Mouse (Mus musculus): ENCODE data around the gene Igll1. TPM values are rescaled to one million over a fixed set of nuclear protein-coding genes. Genes with fewer than 3 reads are reported as not detected.

The Igll1 gene
- 0.27 and 0.49 TPM in 2 replicates for polyA plus RNA-seq (2015; fragmentation: Nextera tagmentation; extraction: Ambion mirVana)

DNA sequence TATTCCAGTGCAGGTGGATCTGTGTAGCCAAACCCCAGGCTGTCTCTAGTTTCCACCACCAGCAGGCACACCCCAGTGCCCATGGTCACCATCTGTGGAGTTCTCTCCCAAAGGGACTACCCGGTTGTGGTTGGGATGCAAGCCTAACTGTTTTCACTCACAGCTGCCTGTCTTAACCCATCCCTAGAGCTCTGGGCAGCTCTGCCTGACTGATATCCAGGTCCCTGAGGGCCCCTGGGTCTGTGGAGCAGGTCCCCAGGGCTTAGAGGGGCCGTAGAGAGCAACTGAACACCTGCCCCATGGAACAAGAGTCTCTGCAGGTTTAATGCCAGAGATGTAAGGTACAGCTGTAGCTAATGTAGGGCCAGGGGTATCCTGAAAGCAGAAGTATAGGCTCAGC lies at the start of gene Igll1:
TSS of gene Igll1 (minus strand) at position 8 of the 400 bp plus-strand sequence.
- no peak within 1 kb of the TSS for H3K9ac ChIP-seq (ENCODE audit: low read depth, low read length)
- H3K4me1 ChIP-seq (ENCODE audit: control insufficient read depth, insufficient read depth, low read length) = no peaks in the 10 kb centered on the region
- H3K4me2 ChIP-seq (ENCODE audit: low read depth, low read length) = no peak within 1 kb of the TSS
- H3K9me3 ChIP-seq (ENCODE audit: control insufficient read depth, low read length) = no peaks in the 10 kb centered on the region
- no peak for ATAC-seq
- H3K4me3 ChIP-seq (ENCODE audit: low read length) = no peak within 1 kb of the TSS
- WGBS = 72% methylated on average over 2 of the region's 2 CpGs
- no peaks in the 10 kb centered on the region for H3K36me3 ChIP-seq (ENCODE audit: control insufficient read depth, insufficient read depth, low read length)
- no peaks in the 10 kb centered on the region for H3K27me3 ChIP-seq (replicated peaks; ENCODE audit: control insufficient read depth, insufficient read depth, low read length)
- no peak within 1 kb of the TSS for H3K27ac ChIP-seq (ENCODE audit: low read length)

DNA sequence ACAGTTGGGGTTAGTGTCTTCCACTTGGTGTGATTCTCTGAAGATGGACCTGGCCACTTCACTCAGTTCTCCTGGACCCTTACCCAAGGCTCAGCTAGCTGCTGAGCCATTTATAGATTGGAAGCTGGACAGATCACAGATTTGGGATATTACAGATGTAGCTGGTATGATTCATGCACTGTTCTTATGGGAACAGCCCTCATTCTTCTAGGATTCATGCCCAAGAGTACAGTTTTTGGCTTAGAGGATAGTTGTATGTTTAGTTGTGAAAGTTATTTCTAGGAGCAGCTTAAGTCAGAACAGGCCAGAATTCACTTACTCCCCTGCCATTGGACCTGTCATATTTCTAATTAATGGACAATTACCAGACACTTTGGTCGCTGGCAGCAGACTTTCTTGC lies 49.7 kb upstream of the Igll1 start:
- H3K4me2 ChIP-seq (ENCODE audit: low read depth, low read length) = no peak overlapping the region
- ATAC-seq = no peak
- no peak overlapping the region for H3K27ac ChIP-seq (ENCODE audit: low read length)

DNA sequence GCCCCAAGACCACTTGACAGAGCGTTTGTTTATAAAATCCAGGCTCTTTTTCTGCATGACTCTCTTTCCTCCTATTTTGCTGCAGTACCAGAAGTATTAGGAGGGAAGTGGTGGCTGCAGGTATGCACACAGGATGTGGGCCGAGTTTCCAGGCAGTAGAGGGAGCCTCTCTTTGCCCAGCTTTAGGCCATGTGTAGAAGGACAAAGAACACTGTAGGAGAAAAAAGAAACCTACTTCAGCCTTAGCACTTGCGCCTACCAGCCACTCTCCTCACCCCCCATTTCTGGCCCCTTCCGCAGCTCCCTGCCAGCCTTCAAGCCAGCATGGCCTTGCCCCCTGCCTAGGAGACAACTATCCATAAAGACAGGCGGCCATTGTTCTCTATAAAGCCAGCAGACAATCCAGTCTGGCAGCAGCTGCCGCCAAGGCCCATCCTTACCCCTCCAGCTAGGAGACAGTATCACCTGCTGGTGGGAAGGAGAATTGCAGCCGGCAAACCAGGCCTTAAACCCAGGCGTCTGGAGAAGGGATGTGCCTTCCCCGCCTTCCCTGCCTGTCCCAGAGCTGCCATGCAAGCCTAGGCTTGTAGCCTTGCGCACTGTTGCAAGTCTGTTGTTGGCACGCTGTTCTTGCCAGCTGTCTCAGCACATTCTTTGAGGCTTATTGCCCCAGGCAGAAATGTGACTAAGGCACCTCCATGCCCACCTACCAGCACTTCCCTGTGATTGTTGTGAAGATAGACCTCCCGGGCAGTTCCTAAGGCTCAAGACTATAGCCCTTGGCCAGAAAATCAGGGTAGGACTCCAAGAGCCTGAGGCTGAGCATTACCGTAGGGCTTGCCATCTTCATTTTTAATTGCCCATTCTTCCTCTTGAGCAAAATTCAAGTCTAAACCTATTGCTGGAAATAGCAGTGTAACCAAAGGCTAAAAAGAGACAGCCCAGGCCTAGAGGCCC lies 48.1 kb upstream of the Igll1 start:
- 47% methylated on average over 13 of the region's 13 CpGs for WGBS
- H3K9ac ChIP-seq (ENCODE audit: low read depth, low read length) = no peak overlapping the region
- H3K4me3 ChIP-seq (ENCODE audit: low read length) = no peak overlapping the region

More for the DNA sequence above, 49.7 kb upstream of the Igll1 start:
- Histone ChIP-seq H3K27me3 (replicated peaks; ENCODE audit: control insufficient read depth, insufficient read depth, low read length) (no peaks in the 10 kb centered on the region), H3K4me3 (ENCODE audit: low read length) (no peak overlapping the region), H3K9ac (ENCODE audit: low read depth, low read length) (no peak overlapping the region), H3K4me1 (ENCODE audit: control insufficient read depth, insufficient read depth, low read length) (no peaks in the 10 kb centered on the region), H3K9me3 (ENCODE audit: control insufficient read depth, low read length) (no peaks in the 10 kb centered on the region), H3K36me3 (ENCODE audit: control insufficient read depth, insufficient read depth, low read length) (peaks cover 12% of the 10 kb centered on the region)
- 67% methylated on average over 1 of the region's 1 CpGs for WGBS

DNA sequence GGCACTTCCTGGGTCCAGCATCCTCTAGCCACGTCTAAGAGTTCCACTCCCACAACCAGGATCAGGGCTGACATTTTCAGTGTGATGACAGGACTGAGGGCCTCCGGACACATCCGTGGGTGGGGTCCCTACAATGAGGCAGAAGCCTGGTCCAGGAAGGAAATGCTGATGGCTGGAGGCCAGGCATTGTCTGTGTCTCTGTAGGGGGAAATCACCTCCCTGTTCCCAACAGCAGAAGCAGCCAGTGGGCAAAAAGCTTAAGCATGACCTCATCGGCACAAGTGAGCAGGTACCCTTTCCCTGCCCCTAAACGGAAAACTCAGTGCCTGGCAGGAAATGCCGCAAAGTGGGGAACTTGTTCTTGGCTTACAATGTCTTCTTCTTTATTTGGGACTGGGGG lies 44.0 kb upstream of the Igll1 start:
- peak overlapping the region; percentile 36; the same call in 1 of the 2 replicates for H3K27ac ChIP-seq (ENCODE audit: low read length)
- no peak overlapping the region for H3K4me3 ChIP-seq (ENCODE audit: low read length)
- H3K27me3 ChIP-seq (replicated peaks; ENCODE audit: control insufficient read depth, insufficient read depth, low read length) = no peaks in the 10 kb centered on the region
- peaks cover 8% of the 10 kb centered on the region; the same call in 1 of the 2 replicates for H3K36me3 ChIP-seq (ENCODE audit: control insufficient read depth, insufficient read depth, low read length)
- WGBS = 72% methylated on average over 6 of the region's 6 CpGs
- H3K4me2 ChIP-seq (ENCODE audit: low read depth, low read length) = no peak overlapping the region
- no peaks in the 10 kb centered on the region for H3K9me3 ChIP-seq (ENCODE audit: control insufficient read depth, low read length)
- ATAC-seq = no peak
- no peak overlapping the region for H3K9ac ChIP-seq (ENCODE audit: low read depth, low read length)
- H3K4me1 ChIP-seq (ENCODE audit: control insufficient read depth, insufficient read depth, low read length) = peaks cover 4% of the 10 kb centered on the region; the same call in 1 of the 2 replicates

More for the DNA sequence above, 48.1 kb upstream of the Igll1 start:
- Histone ChIP-seq H3K27me3 (replicated peaks; ENCODE audit: control insufficient read depth, insufficient read depth, low read length) (no peaks in the 10 kb centered on the region), H3K9me3 (ENCODE audit: control insufficient read depth, low read length) (no peaks in the 10 kb centered on the region), H3K27ac (ENCODE audit: low read length) (no peak overlapping the region), H3K36me3 (ENCODE audit: control insufficient read depth, insufficient read depth, low read length) (peaks cover 11% of the 10 kb centered on the region; the same call in 1 of the 2 replicates), H3K4me2 (ENCODE audit: low read depth, low read length) (no peak overlapping the region), H3K4me1 (ENCODE audit: control insufficient read depth, insufficient read depth, low read length) (no peaks in the 10 kb centered on the region)
- ATAC-seq = peak; percentile 92

DNA sequence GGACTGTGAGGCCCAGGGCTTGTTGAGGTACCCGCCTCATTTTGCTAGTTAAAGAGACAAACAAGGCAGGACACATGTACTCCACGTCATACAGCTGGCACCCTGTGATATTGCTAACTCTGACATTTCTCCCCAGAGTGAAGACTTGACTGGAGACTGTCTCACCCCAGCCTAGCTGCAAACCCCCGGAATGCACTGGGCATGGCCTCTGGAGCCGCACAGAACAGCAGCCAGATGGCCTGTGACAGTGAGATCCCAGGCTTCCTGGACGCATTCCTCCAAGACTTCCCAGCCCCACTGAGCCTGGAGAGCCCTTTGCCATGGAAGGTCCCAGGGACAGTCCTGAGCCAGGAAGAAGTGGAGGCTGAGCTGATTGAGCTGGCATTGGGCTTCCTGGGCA lies 39.4 kb upstream of the Igll1 start:
- H3K27ac ChIP-seq (ENCODE audit: low read length) = no peak overlapping the region
- WGBS = 79% methylated on average over 5 of the region's 5 CpGs
- peaks cover 10% of the 10 kb centered on the region for H3K4me1 ChIP-seq (ENCODE audit: control insufficient read depth, insufficient read depth, low read length)
- no peak overlapping the region for H3K9ac ChIP-seq (ENCODE audit: low read depth, low read length)
- 0 out of 2 replicates have a peak, but pooled peaks cover 2% of the 10 kb centered on the region for H3K36me3 ChIP-seq (ENCODE audit: control insufficient read depth, insufficient read depth, low read length)
- H3K4me3 ChIP-seq (ENCODE audit: low read length) = no peak overlapping the region
- H3K9me3 ChIP-seq (ENCODE audit: control insufficient read depth, low read length) = no peaks in the 10 kb centered on the region
- no peak for ATAC-seq
- no peak overlapping the region for H3K4me2 ChIP-seq (ENCODE audit: low read depth, low read length)
- H3K27me3 ChIP-seq (replicated peaks; ENCODE audit: control insufficient read depth, insufficient read depth, low read length) = no peaks in the 10 kb centered on the region

DNA sequence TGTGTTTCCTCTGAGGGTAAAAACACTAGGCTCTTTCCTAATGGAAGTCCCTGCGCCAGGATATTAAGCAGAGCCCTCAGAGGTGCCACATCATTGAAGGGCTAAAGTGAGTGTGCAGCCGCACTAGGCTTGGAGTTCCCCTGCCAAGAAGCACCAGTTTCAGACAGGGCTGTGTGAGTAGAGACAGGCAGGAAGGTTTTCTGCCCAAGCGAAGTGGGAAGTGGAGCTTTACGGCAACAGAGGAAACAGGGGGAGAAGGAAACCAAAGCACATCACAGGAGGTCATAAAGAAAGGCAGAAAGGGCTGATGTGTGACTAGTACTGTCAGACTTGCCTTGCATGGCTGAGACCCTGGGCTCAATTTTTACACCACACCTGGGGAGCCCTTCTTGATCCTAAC lies 38.5 kb upstream of the Igll1 start:
- no peak for ATAC-seq
- Histone ChIP-seq H3K4me1 (ENCODE audit: control insufficient read depth, insufficient read depth, low read length) (peaks cover 16% of the 10 kb centered on the region), H3K9me3 (ENCODE audit: control insufficient read depth, low read length) (no peaks in the 10 kb centered on the region), H3K4me3 (ENCODE audit: low read length) (no peak overlapping the region), H3K27ac (ENCODE audit: low read length) (no peak overlapping the region), H3K4me2 (ENCODE audit: low read depth, low read length) (no peak overlapping the region), H3K27me3 (replicated peaks; ENCODE audit: control insufficient read depth, insufficient read depth, low read length) (no peaks in the 10 kb centered on the region), H3K9ac (ENCODE audit: low read depth, low read length) (no peak overlapping the region), H3K36me3 (ENCODE audit: control insufficient read depth, insufficient read depth, low read length) (0 out of 2 replicates have a peak, but pooled peaks cover 2% of the 10 kb centered on the region)
- WGBS = 76% methylated on average over 4 of the region's 4 CpGs

DNA sequence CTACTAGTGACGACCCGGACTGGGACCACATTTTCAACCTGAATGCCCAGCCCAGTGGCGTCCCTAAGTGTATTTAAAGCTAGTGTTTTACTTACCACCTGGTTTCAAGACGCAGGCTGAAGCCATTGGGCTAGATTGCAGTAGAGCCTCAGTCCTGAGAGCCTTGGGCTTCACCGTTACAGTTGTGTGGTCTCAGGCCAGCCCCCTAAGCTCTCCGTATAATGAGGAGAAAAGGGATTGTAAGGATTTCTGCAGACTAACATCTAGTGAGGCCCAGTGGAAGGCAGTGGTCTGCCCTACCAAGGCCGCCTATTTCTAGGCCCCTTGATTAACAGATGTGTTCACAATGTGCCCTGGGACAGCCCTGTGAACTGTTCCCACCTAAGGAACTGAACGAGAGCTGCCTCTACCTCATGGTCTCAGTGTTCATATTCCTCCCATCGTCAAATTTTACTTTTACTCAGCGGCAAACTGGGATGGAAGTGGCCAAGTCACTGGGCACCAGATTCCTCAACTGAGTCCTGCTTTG lies 33.3 kb upstream of the Igll1 start:
- no peak; the same call in 1 of the 2 replicates for ATAC-seq
- Histone ChIP-seq H3K4me3 (ENCODE audit: low read length) (peak overlapping the region; percentile 60), H3K9ac (ENCODE audit: low read depth, low read length) (peak overlapping the region; percentile 75), H3K9me3 (ENCODE audit: control insufficient read depth, low read length) (no peaks in the 10 kb centered on the region), H3K4me2 (ENCODE audit: low read depth, low read length) (peak overlapping the region; percentile 82), H3K36me3 (ENCODE audit: control insufficient read depth, insufficient read depth, low read length) (peaks cover 5% of the 10 kb centered on the region; the same call in 1 of the 2 replicates), H3K27ac (ENCODE audit: low read length) (peak overlapping the region; percentile 12; the same call in 1 of the 2 replicates), H3K27me3 (replicated peaks; ENCODE audit: control insufficient read depth, insufficient read depth, low read length) (no peaks in the 10 kb centered on the region), H3K4me1 (ENCODE audit: control insufficient read depth, insufficient read depth, low read length) (peaks cover 15% of the 10 kb centered on the region)
- 24% methylated on average over 10 of the region's 10 CpGs for WGBS

DNA sequence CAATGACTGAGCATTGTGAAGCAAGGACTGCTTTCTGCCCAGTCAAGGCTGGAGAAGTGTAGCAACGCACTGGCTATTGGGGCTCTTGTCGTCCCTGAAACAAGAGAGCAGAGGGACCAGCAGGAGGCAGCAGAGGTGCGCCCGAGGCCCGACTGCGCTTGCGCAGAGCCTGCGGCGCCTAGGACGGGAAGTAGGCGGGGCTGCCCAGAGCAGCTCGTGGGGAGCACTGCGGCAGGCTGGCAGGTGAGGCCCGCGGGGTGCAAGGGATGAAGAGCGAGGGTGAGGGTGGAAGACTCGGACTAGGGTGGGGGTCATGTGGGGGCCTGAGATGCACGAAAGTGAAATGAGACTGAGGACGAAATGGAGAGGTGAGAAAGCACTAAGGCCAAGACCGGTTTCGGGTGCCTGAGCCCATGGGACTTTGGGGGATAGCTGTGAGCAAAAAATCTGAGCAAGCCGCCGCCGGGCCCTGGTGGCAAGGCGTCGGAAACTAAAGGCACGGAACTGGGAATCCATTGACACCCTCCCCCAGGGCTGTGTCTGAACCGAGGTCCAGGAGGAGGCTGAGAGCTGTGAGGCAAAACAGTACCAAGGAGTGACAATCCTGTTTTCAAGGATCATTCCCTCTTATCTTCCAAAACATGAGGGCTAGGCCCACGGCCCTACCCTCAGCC lies 32.7 kb upstream of the Igll1 start, which contains the start of gene Ppm1f:
TSS of gene Ppm1f (plus strand) at position 88 of the 674 bp plus-strand sequence.
- peak within 1 kb of the TSS; percentile 60 for H3K4me3 ChIP-seq (ENCODE audit: low read length)
- H3K36me3 ChIP-seq (ENCODE audit: control insufficient read depth, insufficient read depth, low read length) = peaks cover 6% of the 10 kb centered on the region; the same call in 1 of the 2 replicates
- no peaks in the 10 kb centered on the region for H3K9me3 ChIP-seq (ENCODE audit: control insufficient read depth, low read length)
- H3K27ac ChIP-seq (ENCODE audit: low read length) = peak within 1 kb of the TSS; percentile 12
- peak; percentile 93 for ATAC-seq
- under 1% methylated on average over 29 of the region's 29 CpGs for WGBS
- H3K9ac ChIP-seq (ENCODE audit: low read depth, low read length) = peak within 1 kb of the TSS; percentile 75
- H3K4me1 ChIP-seq (ENCODE audit: control insufficient read depth, insufficient read depth, low read length) = peaks cover 15% of the 10 kb centered on the region
- peak within 1 kb of the TSS; percentile 82 for H3K4me2 ChIP-seq (ENCODE audit: low read depth, low read length)
- no peaks in the 10 kb centered on the region for H3K27me3 ChIP-seq (replicated peaks; ENCODE audit: control insufficient read depth, insufficient read depth, low read length)

DNA sequence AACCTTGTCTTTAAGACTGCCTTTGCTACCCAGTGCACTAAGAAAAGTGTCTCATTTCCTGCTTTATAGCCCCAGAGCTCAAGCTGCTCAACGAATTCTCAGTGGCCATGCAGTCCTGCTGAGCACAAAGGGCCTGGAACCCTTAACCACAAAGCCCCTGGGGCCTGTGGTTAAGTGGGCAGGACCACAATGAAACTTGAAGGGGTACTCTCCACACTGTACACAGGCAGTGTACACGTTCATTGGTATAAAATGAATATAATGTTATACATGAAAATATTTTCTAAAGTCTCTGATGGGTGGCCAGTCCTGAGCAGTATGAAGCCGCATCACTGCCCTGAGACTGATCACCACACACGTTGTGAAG lies 32.2 kb upstream of the Igll1 start:
- no peaks in the 10 kb centered on the region for H3K27me3 ChIP-seq (replicated peaks; ENCODE audit: control insufficient read depth, insufficient read depth, low read length)
- ATAC-seq = peak; percentile 62
- peak overlapping the region; percentile 75; the same call in 1 of the 2 replicates for H3K9ac ChIP-seq (ENCODE audit: low read depth, low read length)
- no peak overlapping the region for H3K4me3 ChIP-seq (ENCODE audit: low read length)
- H3K36me3 ChIP-seq (ENCODE audit: control insufficient read depth, insufficient read depth, low read length) = peaks cover 6% of the 10 kb centered on the region; the same call in 1 of the 2 replicates
- no peak overlapping the region for H3K4me2 ChIP-seq (ENCODE audit: low read depth, low read length)
- H3K9me3 ChIP-seq (ENCODE audit: control insufficient read depth, low read length) = no peaks in the 10 kb centered on the region
- no peak overlapping the region; the same call in 1 of the 2 replicates for H3K27ac ChIP-seq (ENCODE audit: low read length)
- H3K4me1 ChIP-seq (ENCODE audit: control insufficient read depth, insufficient read depth, low read length) = peaks cover 15% of the 10 kb centered on the region
- WGBS = 27% methylated on average over 4 of the region's 4 CpGs

Measured in intestine, embryonic 16.5 days (tissue).